Mouse (Mus musculus) testis, postnatal 10 days (tissue): ENCODE results near the gene Atf6b.

Experiments used
- DNase-seq: peaks from one replicate; pipeline ENCODE4 v3.0.0; 2021; ENCODE audit warnings: low spot score

Atf6b gene

GRCm38 (mm10) chr17:34648141-34648890, 1.4 kb downstream of the Atf6b start:
- DNase-seq = no peak

DNA sequence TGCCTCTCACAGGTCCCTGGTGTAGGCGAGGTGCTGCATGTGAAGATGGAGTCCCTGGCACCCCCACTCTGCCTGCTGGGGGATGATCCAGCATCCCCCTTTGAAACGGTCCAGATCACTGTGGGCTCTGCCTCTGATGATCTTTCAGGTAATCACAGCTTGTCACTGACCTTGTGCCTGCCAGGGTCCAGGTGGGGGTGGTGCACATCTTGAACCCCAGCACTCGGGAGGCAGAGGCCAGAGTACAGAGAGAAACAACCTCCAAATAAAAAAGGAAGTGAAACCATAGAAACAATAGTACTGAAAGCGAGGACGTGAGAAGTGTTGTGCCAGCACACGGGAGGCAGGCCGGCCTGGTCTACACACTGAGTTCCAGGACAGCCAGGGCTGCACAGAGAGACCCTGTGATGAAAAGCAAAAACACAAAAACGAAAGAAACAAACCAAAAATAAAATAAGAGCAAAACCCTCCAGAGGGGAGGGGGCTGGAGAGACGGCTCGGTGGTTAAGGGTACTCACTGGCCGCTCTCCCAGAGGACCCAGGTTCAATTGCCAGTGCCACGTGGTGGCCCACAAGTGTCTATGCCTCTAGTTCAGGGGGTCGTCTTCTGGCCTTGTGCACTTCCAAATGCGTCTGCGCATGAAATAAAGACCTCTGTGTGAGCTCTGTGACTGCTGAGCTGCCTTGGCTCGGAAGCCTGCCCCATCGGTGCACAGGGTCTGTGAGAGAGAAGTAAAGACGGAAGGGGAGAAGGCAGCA, 2.3 kb downstream of the Atf6b start:
- no peak for DNase-seq

GRCm38 (mm10) chr17:34650781-34651180, 3.8 kb downstream of the Atf6b start:
- no peak for DNase-seq

GRCm38 (mm10) chr17:34651507-34652221, 4.7 kb downstream of the Atf6b start:
- DNase-seq = peak; percentile 77

- peak; percentile 44 for DNase-seq
Measured at GRCm38 (mm10) chr17:34652546-34652945, 5.6 kb downstream of the Atf6b start.

GRCm38 (mm10) chr17:34652985-34653384, 6.0 kb downstream of the Atf6b start:
- DNase-seq = peak; percentile 40

- DNase-seq = peak; percentile 85
Measured at GRCm38 (mm10) chr17:34653746-34654285, 6.9 kb downstream of the Atf6b start.

DNA sequence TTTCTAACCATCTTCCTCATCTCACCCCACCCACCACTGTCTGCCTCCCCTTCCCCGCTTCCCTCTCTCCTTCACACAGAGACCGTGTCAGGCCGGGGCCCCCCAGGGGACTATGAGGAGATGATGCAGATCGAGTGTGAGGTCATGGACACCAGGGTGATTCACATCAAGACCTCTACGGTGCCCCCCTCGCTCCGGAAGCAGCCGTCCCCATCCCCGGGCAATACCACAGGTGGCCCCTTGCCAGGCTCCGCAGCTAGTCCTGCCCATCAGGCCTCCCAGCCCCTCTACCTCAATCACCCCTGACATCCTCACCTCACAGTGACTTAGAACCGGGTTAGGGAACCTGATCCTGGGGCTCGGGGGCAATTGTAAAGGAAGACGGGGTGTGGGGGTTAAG, 7.4 kb downstream of the Atf6b start:
- peak; percentile 70 for DNase-seq

DNA sequence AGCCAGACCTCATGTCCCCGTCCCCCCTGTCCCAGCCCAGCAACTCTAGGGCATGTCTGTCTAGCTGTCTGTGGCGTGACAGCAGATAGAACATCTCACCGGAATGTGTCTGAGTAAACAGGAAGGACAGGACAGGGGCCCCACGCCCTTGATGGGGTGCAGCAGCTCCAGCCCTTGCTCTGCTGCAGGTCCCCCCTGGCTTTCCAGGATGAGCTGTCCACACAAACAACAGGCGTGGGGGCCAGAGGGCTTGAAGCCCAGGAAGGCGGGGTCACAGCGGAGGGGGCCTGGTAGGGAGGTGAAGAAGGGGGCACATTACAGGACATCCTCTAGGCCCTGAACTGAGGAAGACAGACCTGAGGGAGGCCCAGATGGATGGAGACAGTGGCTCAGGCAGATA, 8.2 kb downstream of the Atf6b start:
- DNase-seq = peak; percentile 68

- DNase-seq = peak; percentile 85
Measured at GRCm38 (mm10) chr17:34655581-34655991, 8.6 kb downstream of the Atf6b start.

- DNase-seq = no peak
Measured at GRCm38 (mm10) chr17:34656666-34657065, 9.7 kb downstream of the Atf6b start.

- DNase-seq = no peak
Measured at GRCm38 (mm10) chr17:34657271-34657670, 10.3 kb downstream of the Atf6b start.

DNA sequence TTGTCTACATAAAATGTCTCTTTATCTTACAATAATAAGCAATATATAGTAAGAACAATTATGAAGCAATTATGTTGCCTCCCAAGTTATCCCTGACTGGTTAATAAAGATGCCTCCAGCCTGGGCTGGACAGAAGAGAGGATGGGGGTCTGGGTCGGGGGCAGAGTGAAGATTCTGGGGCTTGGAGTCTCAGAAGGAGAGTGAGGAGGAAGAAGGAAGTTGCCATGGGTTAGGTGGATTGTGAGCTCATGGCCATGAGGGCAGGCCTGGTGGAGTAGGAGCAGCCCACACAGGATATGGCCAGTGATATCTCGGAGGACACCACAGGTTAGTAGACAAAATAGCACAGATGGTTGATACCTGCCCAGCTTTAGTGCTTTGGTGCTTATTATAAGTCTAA, 11.2 kb downstream of the Atf6b start:
- no peak for DNase-seq

DNA sequence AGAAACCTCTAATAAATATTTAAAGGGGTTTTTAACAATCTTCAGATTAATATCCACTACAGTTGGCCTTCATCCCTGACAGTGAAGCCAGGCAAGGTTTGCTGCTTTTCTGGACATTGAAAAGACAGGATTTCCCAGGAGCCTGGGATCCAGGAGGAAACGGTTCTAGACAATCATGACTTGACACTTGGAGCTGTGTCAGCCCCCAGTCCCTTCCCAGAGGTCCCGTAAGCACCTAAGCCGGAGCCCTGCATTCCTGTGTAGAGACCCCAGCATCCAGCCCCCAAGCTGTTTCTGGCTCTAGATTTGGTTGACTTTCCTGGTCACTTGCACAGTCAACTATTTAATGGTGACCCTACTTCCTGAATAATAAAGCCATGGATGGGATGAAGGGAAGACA, 11.6 kb downstream of the Atf6b start:
- no peak for DNase-seq

GRCm38 (mm10) chr17:34659181-34659896, 12.4 kb downstream of the Atf6b start:
- DNase-seq = no peak

- no peak for DNase-seq
Measured at GRCm38 (mm10) chr17:34659897-34660214, 12.9 kb downstream of the Atf6b start.

DNA sequence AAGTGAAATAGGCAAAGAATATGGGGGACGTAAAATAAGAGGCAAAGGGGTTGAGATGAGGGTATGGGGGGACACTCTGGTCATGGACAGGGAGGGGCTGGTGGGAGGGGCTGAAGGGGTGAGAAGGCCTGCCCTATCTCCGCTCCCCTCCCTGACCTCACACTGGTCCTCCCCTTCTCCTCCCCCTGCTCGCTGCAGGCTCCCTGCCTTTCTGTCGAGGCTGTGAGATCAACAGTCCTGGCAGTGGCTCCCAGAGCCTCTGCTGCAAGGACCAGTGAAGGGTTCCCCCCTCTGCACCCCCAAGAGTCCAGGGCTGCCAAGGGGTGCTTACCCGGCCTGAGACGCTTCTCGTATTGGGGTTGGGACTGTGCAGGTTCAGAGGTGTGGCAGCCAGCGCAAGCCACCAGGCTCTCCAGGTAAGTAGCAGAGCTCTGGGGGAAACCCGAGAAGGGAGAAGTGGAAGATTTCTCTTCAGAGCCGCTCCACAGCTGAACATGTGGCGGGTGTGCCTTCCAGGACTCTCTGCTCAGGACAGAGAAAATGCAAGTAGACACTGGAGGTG, 13.4 kb downstream of the Atf6b start:
- peak; percentile 48 for DNase-seq

DNA sequence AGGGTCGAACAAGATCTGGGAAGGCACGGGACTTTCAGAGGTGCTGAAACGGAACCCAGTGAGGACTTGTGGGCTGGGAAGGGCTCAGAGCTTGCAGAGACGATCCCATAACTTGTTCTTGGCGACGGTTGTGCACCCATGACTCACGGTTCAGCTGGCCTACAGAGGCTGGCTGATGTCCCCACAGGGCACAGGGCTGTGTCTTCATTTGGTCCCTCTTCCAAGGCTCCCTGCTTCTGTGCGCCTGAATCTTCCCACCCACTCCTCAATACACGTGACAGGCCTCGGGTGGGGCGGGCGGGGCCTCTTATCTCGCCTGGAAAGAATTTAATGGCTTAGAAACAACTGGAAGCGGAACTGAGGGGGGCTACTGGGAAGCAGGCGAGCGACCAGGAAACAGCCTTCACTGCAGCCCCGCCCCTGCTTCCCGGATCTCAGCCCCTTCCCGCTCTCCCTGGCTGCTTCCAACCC, 14.2 kb downstream of the Atf6b start:
- DNase-seq = peak; percentile 44

DNA sequence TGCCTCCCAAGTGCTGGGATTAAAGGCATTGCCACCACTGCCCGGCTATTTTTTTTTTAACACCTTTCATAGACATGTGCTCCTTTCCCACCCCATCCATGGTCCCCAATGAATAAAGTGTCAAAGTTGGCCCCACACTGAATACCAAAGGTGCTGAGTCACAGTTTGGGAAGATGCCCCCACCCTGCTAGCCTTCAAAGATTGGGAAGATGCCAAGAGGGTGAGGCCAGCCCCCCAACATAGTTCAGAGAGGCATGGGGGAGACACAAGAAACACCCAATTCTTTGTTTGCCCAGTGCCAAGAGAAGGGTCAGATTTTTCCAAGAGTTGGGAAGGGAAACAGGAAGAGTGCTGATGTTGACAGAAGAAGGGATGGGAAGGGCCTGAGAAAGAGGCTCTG, 15.5 kb downstream of the Atf6b start:
- no peak for DNase-seq

DNA sequence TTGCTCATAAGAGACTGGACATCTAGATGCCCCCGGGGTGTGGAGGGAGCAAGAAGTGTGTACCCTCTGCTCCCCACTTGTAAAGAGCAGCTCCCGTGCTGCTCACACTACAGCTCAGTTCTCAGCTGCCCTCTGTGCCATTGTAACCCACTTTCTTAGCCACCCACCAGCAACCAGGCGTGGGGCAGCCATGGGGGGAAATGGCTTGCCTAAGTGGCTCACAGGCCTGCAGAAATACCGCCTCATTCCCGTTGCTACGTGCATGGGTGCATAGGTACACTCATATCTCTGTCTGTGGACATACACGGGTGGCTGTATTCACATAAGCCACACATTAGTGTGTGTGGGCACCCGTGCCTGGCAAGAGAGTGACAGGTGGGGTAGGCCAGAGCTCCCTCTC, 16.0 kb downstream of the Atf6b start:
- DNase-seq = no peak

- no peak for DNase-seq
Measured at GRCm38 (mm10) chr17:34663558-34663957, 16.6 kb downstream of the Atf6b start.

DNA sequence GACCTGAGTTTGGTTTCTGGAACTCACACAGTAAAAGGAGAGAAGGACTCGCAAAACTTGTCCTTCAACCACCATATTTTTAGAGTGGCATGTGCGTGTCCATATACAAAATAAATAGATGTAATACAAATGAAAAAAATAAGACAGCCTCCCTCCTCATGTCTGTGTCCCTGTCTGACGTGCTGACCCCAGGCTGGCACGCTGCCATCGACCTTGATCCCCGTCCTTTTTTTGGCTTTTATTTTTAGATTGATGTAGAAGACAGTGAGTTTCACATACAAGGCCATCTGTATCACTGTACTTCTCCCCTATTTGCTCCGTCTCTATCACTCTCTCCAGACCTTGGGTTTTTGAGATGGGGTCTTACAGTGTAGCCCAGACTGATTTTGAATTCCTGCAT, 17.5 kb downstream of the Atf6b start:
- no peak for DNase-seq
